Mouse (Mus musculus) midbrain, embryonic 13.5 days (tissue): ENCODE measurements at regions not wholly inside any gene's neighbourhood (a gene's known extent, or its start where the extent isn't known, plus 50 kb on each side); places are given as distances from the start of the nearest gene placed in this dataset.

Source experiments
- ATAC-seq: fragments of 200-750 bp; cut with Nextera tagmentation; 2 replicates; pipeline ENCODE4 v1.8.0; 2017; ENCODE audit warnings: mild to moderate bottlenecking, moderate TSS enrichment, moderate library complexity
- H3K27ac ChIP-seq: fragments of 300-500 bp; sonication (generic); 2 replicates; pipeline ENCODE4 v1.5.1; 2015; ENCODE audit warnings: inconsistent platforms, mild to moderate bottlenecking, moderate library complexity
- H3K27me3 ChIP-seq: fragments of 300-500 bp; sonication (generic); 2 replicates; pipeline ENCODE4 v1.6.1; 2015; ENCODE audit warnings: mild to moderate bottlenecking, inconsistent platforms
- H3K36me3 ChIP-seq: fragments of 300-500 bp; sonication (generic); 2 replicates; pipeline ENCODE4 v1.6.1; 2015; ENCODE audit warnings: mild to moderate bottlenecking, inconsistent platforms
- H3K4me1 ChIP-seq: fragments of 300-500 bp; sonication (generic); replicated peaks from 2 replicates; pipeline ENCODE4 v1.6.1; 2015; ENCODE audit warnings: inconsistent platforms
- H3K4me2 ChIP-seq: fragments of 300-500 bp; sonication (generic); replicated peaks from 2 replicates; pipeline ENCODE4 v1.6.1; 2015; ENCODE audit warnings: moderate library complexity, mild to moderate bottlenecking, inconsistent platforms
- H3K4me3 ChIP-seq: fragments of 300-500 bp; sonication (generic); replicated peaks from 2 replicates; pipeline ENCODE4 v1.5.1; 2015; ENCODE audit warnings: mild to moderate bottlenecking, inconsistent platforms
- H3K9ac ChIP-seq: fragments of 300-500 bp; sonication (generic); replicated peaks from 2 replicates; pipeline ENCODE4 v1.6.1; 2015; ENCODE audit warnings: mild to moderate bottlenecking, inconsistent platforms
- H3K9me3 ChIP-seq: fragments of 300-500 bp; sonication (generic); 2 replicates; pipeline ENCODE4 v1.6.1; 2016; ENCODE audit warnings: mild to moderate bottlenecking, inconsistent platforms
- WGBS: fragments of 180-500 bp; shearing (Covaris S2); methylation state at CpG from one replicate; pipeline ENCODE4 v1.1.7; 2015; 5-methylcytosine and 5-hydroxymethylcytosine counted together

DNA sequence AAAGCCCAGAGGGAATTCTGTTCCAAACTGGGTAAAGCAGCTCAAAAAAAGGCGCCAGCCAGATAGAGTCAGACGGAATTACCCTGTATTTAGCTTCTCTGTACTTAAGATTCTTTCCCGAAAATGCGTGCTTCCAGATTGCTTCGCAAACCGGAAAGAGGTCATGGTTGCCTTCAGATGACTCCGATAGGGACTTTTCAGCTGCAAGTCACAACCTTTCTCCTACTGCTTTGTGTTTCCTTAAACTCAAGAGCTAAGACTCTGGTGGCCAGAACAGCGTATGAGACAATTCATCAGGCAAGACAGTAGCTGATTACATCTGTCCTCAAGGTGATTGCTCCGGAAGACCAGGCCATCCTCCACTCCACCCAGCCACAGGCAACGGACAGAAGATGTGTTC, 53.8 kb upstream of the Hif1a start:
- Histone ChIP-seq H3K4me2 (no peak overlapping the region), H3K9me3 (no peaks in the 10 kb centered on the region), H3K27me3 (no peaks in the 10 kb centered on the region), H3K27ac (no peak overlapping the region), H3K4me3 (no peak overlapping the region), H3K9ac (no peak overlapping the region), H3K4me1 (no peaks in the 10 kb centered on the region), H3K36me3 (no peaks in the 10 kb centered on the region)
- ATAC-seq, result no peak
- WGBS, result 89% methylated on average over 10 of the region's 10 CpGs

DNA sequence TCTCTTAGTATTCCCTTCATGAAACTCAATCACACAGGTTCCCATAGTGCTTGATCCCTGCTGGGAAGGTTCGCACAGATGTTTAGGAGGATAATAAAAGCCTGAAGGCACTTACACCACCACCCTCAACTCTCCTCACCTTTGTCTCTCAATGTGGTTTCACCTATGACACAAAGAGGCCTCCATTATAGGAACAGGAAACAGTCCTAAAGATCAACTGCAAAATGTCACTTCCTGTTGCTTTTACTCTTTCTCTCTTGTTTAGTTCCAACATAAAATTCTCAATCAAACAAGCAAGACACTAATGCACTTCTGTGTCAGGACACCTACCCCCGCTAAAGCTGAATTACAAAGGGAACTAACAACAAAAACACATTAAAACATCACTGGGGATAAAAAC, 50.3 kb upstream of the Hif1a start:
- Histone ChIP-seq H3K36me3 (no peaks in the 10 kb centered on the region), H3K4me3 (no peak overlapping the region), H3K4me2 (no peak overlapping the region), H3K27ac (no peak overlapping the region), H3K9me3 (no peaks in the 10 kb centered on the region), H3K27me3 (no peaks in the 10 kb centered on the region; the same call in 1 of the 2 replicates), H3K9ac (no peak overlapping the region), H3K4me1 (no peaks in the 10 kb centered on the region)
- ATAC-seq, result no peak
- WGBS, result 93% methylated on average over 2 of the region's 2 CpGs
